Mouse (Mus musculus) CD4-positive helper T cell, adult 2 months (primary cell): ENCODE measurements around the gene Axdnd1.
"Not testable (repeated sequence)": the region's sequence is repeated elsewhere in the genome, so short reads cannot be mapped to it uniquely, and the experiment has no call there.

ENCODE experiments used
- DNase-seq: peaks from one replicate; pipeline ENCODE4 v3.0.0-alpha.2; 2012; ENCODE audit warnings: low read depth, missing footprints, low spot score

The Axdnd1 gene

DNA sequence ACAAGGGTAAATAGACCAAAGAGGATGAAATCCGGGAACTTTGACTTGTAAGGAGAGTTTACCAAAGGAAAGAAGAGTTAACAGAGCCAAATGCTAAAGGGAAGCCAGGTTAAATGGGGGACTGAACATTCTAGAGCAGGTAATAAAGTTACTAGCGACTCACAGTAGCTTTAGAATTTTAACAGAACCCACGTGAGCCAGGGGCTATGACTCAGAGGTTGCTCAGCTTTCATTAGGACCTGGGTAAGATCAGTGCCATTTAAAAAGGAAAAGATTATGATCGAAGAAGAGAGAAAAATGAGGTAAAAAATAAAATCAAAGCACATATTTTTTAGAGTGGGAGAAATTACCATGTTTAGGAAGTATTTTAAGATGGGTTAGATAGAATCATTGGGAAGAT is 80.1 kb downstream of the Axdnd1 start:
- no peak for DNase-seq

DNA sequence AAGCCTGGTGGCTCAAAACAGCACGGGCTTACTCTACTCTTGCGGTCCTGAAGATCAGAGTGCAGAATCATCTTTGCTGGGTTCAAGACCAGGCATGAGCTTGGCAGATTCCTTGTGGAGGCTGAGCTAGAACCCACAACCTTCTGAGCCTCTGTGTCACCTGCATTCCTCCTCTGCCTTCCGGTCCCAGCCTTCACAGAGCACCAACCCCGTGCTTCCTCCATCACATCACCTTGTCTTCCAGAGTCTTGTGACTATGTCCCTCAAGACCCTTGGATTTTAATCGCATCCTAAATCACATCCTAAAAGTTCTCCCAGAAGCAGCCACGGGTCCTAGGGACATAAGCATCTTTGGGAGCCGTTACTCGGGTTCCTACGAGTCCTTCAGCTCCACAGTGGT is 97.8 kb downstream of the Axdnd1 start:
- DNase-seq: no peak

DNA sequence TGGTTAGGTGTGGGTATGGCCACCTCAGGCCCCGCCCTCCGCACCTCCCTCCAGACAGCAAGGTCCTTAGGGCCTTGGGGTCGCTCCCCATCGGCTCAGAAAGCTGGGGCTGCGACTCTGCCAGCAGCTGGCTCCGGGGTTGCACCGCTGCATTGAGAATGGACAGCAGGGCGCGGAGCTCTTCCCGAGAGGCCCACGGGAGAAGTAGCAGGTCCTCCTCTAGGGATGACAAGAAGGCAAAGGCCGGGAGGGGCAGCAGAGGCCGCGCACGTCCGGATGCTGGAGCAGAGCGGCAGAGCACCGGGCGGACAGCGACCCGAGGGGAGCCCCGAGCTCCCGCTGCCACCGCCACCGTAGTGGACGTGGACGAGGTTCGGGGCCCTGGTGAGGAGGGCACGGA is 110.3 kb downstream of the Axdnd1 start, which contains the start of gene Nphs2:
TSS of gene Nphs2 (plus strand) at position 98 of the 400 bp plus-strand sequence.
- no peak for DNase-seq

DNA sequence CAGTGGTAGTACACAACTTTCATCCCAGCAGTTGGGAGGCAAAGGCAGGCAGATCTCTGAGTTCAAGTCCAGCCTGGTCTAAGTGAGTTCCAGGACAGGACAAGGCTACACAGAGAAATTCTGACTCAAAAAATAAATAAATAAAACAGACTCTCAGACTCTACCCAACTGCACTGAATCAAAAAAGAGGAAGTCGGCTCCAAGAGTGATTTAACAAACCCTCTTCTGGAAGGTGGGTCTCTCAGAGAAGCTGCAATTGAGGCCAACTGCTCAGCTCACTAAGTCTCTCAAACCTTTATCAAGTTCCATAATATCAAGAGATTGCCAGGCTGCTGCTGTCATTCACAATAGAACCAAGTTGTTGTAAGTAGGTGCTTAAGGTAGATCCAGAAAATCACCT is 112.4 kb downstream of the Axdnd1 start:
- no peak for DNase-seq

DNA sequence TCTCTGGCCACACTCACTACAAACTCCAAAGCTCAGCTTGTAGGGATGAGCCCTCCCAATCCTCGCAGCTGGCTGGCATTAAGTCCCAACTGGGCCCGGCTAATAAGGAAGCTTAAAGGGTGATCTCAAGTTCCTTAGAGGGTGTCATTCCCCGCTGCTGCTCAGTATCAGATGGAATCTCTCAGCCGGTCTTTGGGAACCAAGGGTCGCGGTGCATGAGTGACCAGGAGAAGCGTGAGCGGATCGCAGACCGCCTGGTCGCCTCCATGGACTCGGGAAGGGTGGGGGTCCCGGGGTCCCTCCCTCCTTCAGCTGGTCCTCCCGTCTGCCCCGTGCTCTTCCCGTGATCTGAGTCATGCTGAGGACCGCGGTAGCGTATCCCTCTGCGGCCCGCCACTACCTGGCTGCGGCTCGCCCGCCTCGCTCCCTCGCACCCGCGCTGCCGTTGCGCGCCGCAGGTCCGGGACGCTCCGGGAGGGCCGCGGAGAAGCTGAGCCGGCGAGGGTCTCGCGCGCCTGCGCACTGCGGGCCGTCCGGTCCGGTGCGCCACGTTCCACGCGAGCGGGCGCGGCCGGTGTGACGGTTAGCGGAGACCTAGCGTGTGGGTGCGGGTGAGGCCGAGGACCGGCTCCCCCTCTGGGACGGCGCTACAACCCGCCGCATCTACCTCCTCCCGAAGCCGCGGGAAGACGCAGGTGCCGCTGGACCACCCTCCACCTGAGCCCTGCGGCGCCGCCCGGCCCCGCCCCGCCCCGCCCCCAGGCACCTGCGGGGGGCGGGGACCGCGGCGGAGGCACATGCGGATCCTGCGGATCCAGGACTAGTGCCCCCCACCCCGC is 117.8 kb downstream of the Axdnd1 start, which contains the start of gene Tdrd5:
TSS of gene Tdrd5 (minus strand) at position 754 of the 839 bp plus-strand sequence.
- DNase-seq: peak; percentile 22

DNA sequence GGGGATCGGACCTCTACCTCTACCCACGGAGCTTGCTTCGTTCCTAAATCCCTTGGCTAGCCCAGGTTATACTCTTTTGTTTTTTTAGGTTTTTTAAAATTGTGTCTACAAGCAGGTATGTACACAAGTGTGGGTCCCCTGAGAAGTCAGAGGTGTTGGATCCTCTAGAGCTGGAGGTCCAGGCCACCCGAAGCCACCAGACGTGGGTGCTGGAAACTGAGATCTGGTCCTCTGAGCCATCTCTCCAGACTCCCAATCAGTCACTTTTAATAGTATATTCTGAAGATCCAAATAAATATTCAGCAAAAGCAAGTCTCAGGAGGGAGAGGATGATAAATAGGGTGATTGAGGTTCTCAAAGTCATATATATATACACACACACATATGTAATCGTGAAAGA is 130.9 kb downstream of the Axdnd1 start:
- DNase-seq: no peak

DNA sequence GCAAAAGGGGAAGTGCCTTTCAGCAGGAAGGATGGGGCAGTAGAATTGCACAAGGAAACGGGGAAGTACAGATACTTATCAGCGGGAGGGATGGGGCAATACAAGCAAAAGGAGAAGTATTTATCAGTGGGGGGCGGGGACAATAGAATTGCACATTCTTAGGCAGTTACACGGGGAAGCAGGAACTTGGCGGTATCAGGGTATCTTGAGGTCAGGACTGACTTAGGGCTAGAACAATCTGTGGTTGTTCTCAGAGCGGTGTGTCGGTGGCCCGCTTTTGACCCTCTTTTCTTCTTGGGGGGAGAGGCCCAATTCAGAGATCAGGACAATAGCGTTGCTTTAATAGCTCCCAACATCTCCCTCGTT is 131.8 kb downstream of the Axdnd1 start:
- not testable (repeated sequence) for DNase-seq

DNA sequence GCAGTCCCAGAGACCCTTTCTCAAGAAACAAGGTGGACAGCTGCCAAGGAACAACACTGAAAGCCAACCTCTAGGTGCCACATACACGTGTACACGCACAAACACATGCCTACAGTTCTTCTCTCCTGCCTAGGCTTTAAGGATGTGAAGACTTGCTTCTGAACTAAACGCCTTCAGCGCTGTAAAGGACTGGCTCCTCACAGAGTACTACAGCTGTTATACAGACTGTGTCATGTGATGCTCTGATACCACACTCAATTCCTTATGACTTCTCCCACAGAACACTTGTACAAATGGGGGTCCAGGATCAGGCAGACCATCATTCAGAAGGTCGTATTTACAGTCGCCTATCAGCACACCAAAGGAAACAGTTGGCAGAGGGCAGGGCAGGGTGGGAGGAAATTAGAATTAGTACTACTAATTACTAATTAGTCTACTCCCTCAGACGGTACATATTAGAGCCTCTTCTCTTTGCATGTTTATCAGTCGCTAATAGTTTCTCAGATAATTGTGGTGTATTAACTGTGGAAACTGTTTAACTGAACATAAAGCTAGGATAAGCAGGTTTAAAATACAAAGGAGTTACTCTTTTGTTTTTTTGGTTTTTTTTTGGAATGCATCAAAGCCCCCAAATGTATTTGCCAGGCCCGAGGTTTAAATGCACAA is 132.3 kb downstream of the Axdnd1 start:
- DNase-seq: no peak

DNA sequence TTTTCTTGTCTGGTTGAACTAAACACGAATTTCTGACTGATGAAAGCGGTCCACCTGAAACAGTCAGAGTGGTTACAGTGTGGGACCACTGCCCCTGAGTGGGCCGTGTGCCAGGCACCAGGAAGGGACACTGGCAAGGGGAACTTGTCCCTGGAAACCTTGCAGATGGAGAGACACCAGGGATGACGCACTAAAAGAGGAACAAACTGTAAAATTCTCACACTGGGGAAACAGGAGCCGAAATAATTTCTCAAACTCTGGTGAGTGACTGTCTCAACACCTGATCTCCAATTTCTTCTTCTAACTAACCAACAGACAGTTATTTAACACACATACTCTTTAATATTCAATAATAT is 135.4 kb downstream of the Axdnd1 start:
- DNase-seq: no peak

DNA sequence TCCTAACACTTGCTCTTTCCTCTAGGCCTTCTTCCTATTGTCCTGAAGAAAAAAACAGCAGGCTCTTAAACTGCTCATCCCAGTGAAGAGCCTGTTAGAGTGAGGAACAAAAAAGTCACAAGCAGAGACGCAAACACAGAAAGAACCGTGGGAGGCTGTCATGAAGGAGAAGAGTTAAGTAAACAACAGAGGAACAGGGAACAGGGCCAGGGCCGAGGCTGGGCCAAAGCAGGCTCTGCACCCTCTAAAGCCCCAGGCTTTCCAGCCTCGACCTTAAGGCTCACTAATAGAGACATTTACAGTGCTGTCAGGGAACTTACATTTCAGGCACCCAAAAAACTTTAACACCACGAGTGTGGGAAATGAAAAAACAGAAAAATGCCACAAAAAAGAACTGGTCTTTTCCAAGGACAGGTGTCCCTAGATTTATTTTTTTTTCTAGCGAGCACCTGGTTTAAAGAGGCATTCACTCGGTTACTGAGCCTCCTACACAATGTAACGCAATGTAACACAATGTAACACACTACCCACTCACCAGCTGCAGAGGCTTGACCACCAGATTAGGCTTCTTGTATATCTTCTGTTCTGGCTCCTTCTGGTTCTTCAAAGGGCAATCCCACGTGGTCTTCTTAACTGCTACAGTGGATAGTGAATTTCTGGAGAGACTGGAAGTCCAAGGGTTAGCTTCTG is 136.0 kb downstream of the Axdnd1 start:
- DNase-seq: no peak

DNA sequence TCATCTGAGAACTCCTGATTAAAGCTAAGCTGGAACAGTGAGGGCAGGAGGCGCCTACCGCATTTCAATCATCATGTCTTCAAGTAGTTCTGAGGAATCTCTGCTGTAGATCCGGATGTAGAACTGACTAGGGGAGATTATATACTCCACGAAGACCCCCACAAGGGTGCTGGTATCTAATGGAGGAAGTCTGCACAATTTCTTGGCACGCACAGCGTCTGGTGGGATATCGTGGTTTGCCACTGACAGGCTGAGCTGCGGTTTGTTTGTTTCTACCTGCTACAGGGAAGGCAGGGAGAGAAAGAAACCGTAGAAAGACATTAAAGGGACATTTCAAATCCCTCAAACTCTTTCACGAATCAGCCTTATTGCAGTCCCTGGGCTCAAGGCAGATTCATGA is 136.8 kb downstream of the Axdnd1 start:
- peak; percentile 11 for DNase-seq

DNA sequence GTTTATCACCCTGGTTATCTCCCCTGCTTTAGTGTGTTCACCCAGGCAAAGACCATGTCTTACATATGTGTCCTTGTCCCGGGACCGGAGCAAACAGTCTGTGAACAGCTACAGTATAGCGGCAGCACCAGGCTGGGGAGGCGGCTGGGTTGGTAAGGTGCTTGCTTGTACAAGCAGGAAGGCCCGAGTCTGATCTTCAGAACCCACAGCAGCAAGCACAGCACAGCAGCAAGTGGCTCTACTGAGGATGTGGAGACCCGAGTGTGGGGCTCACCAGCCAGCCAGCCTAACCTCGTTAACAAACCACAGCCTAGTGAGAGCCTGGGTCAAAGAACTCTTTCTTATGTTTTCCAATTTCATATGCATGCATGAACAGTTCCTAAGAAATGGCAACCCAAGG is 140.8 kb downstream of the Axdnd1 start:
- DNase-seq: peak; percentile 12

DNA sequence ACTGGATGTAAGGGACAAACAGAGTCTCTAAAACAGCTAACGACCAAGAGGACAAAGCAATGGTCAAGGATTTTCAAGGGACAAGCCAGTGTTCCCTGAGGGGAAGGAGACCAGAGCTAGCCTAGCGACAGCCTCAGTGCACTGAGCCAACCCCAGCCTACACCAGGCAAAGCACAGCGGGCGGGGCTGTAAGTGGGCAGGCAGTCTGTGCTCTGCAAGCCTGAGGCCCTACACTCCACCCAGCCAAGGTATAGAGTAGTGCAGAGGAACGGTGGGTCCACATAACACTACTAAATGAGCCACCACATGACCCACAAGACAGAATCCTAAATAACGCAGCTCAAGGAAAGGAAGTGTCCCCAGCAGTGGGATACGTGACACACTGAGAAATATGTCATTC is 147.3 kb downstream of the Axdnd1 start:
- DNase-seq: no peak
